Mouse (Mus musculus): ENCODE measurements around the gene Fnbp1. TPM values are rescaled to one million over a fixed set of nuclear protein-coding genes. Genes with fewer than 3 reads are reported as not detected.

The Fnbp1 gene
- polyA plus RNA-seq, 1 experiment: 310 TPM

GRCm38 (mm10) chr2:31099079-31099478, 42.7 kb downstream of the Fnbp1 start:
- no peak overlapping the region for H3K4me3 ChIP-seq (replicated peaks; ENCODE audit: insufficient read depth, low read depth, low read length)
- H3K27me3 ChIP-seq (ENCODE audit: control insufficient read depth, insufficient read depth, low read length): no peaks in the 10 kb centered on the region
- 15% methylated on average over 8 of the region's 8 CpGs for WGBS
- H3K4me1 ChIP-seq (ENCODE audit: control insufficient read depth, insufficient read depth, low read length): peaks cover 53% of the 10 kb centered on the region
- peak in 1 of 2 experiments; percentile 51 for DNase-seq
- TF ChIP-seq CTCF (IDR thresholded peaks at IDR 0.05; ENCODE audit: borderline replicate concordance, insufficient read depth, low read depth, low read length) (no peak), POLR2A (IDR thresholded peaks at IDR 0.05; ENCODE audit: borderline replicate concordance, insufficient read depth, low read length) (no peak)
- no peak overlapping the region for H3K27ac ChIP-seq (ENCODE audit: insufficient read depth, low read length)

DNA sequence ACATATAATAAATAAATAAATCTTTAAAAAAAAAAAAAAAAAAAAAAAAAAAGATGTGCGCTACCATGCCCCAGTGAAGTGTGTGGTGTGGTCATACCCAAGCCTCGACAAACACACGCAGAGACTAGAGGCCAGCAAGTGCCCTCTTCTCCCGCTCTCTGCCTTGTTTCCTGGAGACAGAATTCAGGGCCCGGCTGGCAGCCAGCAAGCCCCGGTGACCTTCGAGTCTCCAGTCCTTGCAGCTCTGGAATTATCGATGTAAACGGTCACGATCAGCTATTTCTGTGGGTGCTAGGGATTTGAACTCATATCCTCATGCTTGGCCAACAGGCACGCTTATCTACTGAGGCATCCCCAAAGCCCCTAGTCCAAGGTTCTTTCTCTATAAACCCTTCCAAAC, 43.2 kb downstream of the Fnbp1 start:
- Histone ChIP-seq H3K4me3 (replicated peaks; ENCODE audit: insufficient read depth, low read depth, low read length) (no peak overlapping the region), H3K27ac (ENCODE audit: insufficient read depth, low read length) (peak overlapping the region; percentile 20), H3K4me1 (ENCODE audit: control insufficient read depth, insufficient read depth, low read length) (peaks cover 56% of the 10 kb centered on the region), H3K27me3 (ENCODE audit: control insufficient read depth, insufficient read depth, low read length) (no peaks in the 10 kb centered on the region)
- TF ChIP-seq CTCF (IDR thresholded peaks at IDR 0.05; ENCODE audit: borderline replicate concordance, insufficient read depth, low read depth, low read length) (no peak), POLR2A (IDR thresholded peaks at IDR 0.05; ENCODE audit: borderline replicate concordance, insufficient read depth, low read length) (no peak)
- WGBS: 42% methylated on average over 11 of the region's 11 CpGs
- DNase-seq: peak in 1 of 2 experiments; percentile 50

- no peaks in the 10 kb centered on the region for H3K27me3 ChIP-seq (ENCODE audit: control insufficient read depth, insufficient read depth, low read length)
- H3K4me3 ChIP-seq (replicated peaks; ENCODE audit: insufficient read depth, low read depth, low read length): no peak overlapping the region
- DNase-seq: no peak
- H3K27ac ChIP-seq (ENCODE audit: insufficient read depth, low read length): no peak overlapping the region
- TF ChIP-seq CTCF (IDR thresholded peaks at IDR 0.05; ENCODE audit: borderline replicate concordance, insufficient read depth, low read depth, low read length) (no peak), POLR2A (IDR thresholded peaks at IDR 0.05; ENCODE audit: borderline replicate concordance, insufficient read depth, low read length) (no peak)
- H3K4me1 ChIP-seq (ENCODE audit: control insufficient read depth, insufficient read depth, low read length): peaks cover 47% of the 10 kb centered on the region
- WGBS: 69% methylated on average over 2 of the region's 2 CpGs
Observed at GRCm38 (mm10) chr2:31097276-31097675, 44.5 kb downstream of the Fnbp1 start.

GRCm38 (mm10) chr2:31096119-31096518, 45.7 kb downstream of the Fnbp1 start:
- 37% methylated on average over 15 of the region's 15 CpGs for WGBS
- H3K27ac ChIP-seq (ENCODE audit: insufficient read depth, low read length): peak overlapping the region; percentile 70

DNA sequence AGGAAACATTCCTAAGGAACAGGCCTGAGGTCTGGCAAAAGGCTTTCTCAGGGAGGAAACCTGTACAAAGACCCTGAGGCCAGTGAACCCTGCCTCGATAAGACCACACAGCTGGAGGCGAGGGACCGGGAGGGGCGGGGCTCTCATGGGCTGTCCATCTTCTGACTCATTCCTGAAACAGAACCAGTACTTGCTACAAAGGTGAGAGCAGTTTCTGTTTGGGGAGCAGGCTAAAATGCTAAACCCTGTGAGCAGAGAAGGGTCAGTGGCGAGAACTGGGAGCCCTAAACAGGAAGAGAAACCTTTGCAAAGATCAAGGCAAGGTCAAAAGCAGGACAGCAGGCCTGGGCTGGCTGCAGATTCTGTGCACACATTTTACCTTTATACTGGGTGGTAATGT, 47.2 kb downstream of the Fnbp1 start:
- no peak for DNase-seq
- TF ChIP-seq CTCF (IDR thresholded peaks at IDR 0.05; ENCODE audit: borderline replicate concordance, insufficient read depth, low read depth, low read length) (no peak), POLR2A (IDR thresholded peaks at IDR 0.05; ENCODE audit: borderline replicate concordance, insufficient read depth, low read length) (no peak)
- 54% methylated on average over 5 of the region's 5 CpGs for WGBS
- H3K27ac ChIP-seq (ENCODE audit: insufficient read depth, low read length): peak overlapping the region; percentile 34; the same call in 1 of the 2 replicates
- H3K4me1 ChIP-seq (ENCODE audit: control insufficient read depth, insufficient read depth, low read length): peaks cover 43% of the 10 kb centered on the region
- H3K4me3 ChIP-seq (replicated peaks; ENCODE audit: insufficient read depth, low read depth, low read length): no peak overlapping the region
- no peaks in the 10 kb centered on the region for H3K27me3 ChIP-seq (ENCODE audit: control insufficient read depth, insufficient read depth, low read length)

More at GRCm38 (mm10) chr2:31096119-31096518, 45.7 kb downstream of the Fnbp1 start:
- TF ChIP-seq POLR2A (IDR thresholded peaks at IDR 0.05; ENCODE audit: borderline replicate concordance, insufficient read depth, low read length) (no peak), CTCF (IDR thresholded peaks at IDR 0.05; ENCODE audit: borderline replicate concordance, insufficient read depth, low read depth, low read length) (no peak)
- H3K4me3 ChIP-seq (replicated peaks; ENCODE audit: insufficient read depth, low read depth, low read length): no peak overlapping the region
- peaks cover 42% of the 10 kb centered on the region for H3K4me1 ChIP-seq (ENCODE audit: control insufficient read depth, insufficient read depth, low read length)
- no peaks in the 10 kb centered on the region for H3K27me3 ChIP-seq (ENCODE audit: control insufficient read depth, insufficient read depth, low read length)
- DNase-seq: no peak

DNA sequence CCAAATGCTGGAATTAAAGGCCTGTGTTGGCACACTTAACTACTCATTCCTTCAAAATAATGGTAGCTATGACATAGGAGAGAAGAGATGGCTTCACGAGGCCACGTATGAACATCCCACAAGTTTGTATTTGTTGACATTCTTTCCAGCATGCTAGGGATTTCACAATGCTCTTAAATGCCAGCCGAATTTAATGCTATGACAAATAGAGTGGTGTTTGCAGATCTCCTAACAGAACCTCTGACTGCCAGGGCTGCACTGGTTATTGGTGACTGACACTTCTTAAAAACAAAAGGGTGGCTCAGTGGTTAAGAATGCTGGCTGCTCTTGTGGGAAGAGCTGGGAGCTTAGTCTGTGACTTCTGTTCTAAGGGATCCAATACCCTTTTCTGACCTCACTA, 48.9 kb downstream of the Fnbp1 start:
- TF ChIP-seq POLR2A (IDR thresholded peaks at IDR 0.05; ENCODE audit: borderline replicate concordance, insufficient read depth, low read length) (no peak), CTCF (IDR thresholded peaks at IDR 0.05; ENCODE audit: borderline replicate concordance, insufficient read depth, low read depth, low read length) (no peak)
- H3K27ac ChIP-seq (ENCODE audit: insufficient read depth, low read length): no peak overlapping the region
- H3K27me3 ChIP-seq (ENCODE audit: control insufficient read depth, insufficient read depth, low read length): no peaks in the 10 kb centered on the region
- H3K4me3 ChIP-seq (replicated peaks; ENCODE audit: insufficient read depth, low read depth, low read length): no peak overlapping the region
- peaks cover 53% of the 10 kb centered on the region for H3K4me1 ChIP-seq (ENCODE audit: control insufficient read depth, insufficient read depth, low read length)
- WGBS: 89% methylated on average over 3 of the region's 3 CpGs
- DNase-seq: no peak

DNA sequence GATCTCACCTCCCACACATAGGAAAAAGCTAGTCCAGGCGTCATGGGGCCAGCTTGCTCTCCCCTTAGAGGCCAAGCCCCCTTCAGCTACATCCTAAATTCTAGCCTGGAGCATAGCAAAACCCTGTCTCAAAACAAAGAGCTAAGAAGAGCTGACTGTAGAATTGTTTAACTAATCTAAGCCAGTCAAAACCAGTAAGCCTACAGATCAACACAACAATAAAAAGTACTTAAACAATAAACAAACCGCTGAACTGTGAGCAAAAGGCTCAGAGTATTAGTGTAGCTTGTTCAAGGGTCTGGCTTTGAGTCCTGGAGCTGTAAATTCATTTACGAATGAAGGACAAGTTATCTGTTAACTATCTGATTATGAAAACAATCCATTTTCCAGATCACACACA, 50.6 kb downstream of the Fnbp1 start:
- WGBS: 69% methylated on average over 3 of the region's 3 CpGs
- H3K27ac ChIP-seq (ENCODE audit: insufficient read depth, low read length): peak overlapping the region; percentile 10; the same call in 1 of the 2 replicates
- H3K4me3 ChIP-seq (replicated peaks; ENCODE audit: insufficient read depth, low read depth, low read length): no peak overlapping the region
- DNase-seq: no peak
- H3K27me3 ChIP-seq (ENCODE audit: control insufficient read depth, insufficient read depth, low read length): no peaks in the 10 kb centered on the region
- peaks cover 60% of the 10 kb centered on the region for H3K4me1 ChIP-seq (ENCODE audit: control insufficient read depth, insufficient read depth, low read length)
- TF ChIP-seq CTCF (IDR thresholded peaks at IDR 0.05; ENCODE audit: borderline replicate concordance, insufficient read depth, low read depth, low read length): no peak
- TF ChIP-seq POLR2A (IDR thresholded peaks at IDR 0.05; ENCODE audit: borderline replicate concordance, insufficient read depth, low read length): no peak

GRCm38 (mm10) chr2:31089607-31090006, 52.2 kb downstream of the Fnbp1 start:
- H3K27ac ChIP-seq (ENCODE audit: insufficient read depth, low read length): peak overlapping the region; percentile 89
- no peak overlapping the region for H3K4me3 ChIP-seq (replicated peaks; ENCODE audit: insufficient read depth, low read depth, low read length)
- TF ChIP-seq POLR2A (IDR thresholded peaks at IDR 0.05; ENCODE audit: borderline replicate concordance, insufficient read depth, low read length) (no peak), CTCF (IDR thresholded peaks at IDR 0.05; ENCODE audit: borderline replicate concordance, insufficient read depth, low read depth, low read length) (no peak)
- DNase-seq: peak in 1 of 2 experiments; percentile 57
- no peaks in the 10 kb centered on the region for H3K27me3 ChIP-seq (ENCODE audit: control insufficient read depth, insufficient read depth, low read length)
- 19% methylated on average over 16 of the region's 16 CpGs for WGBS
- H3K4me1 ChIP-seq (ENCODE audit: control insufficient read depth, insufficient read depth, low read length): peaks cover 58% of the 10 kb centered on the region

Measured in cerebellum, adult 2 months (tissue).